Mouse (Mus musculus) heart, embryonic 16.5 days (tissue): Measurements from ENCODE around the gene Wwox. TPM values are rescaled to one million over a fixed set of nuclear protein-coding genes. Genes with fewer than 3 reads are reported as not detected.

ENCODE experiments used
- ATAC-seq: fragments of 200-750 bp; cut with Nextera tagmentation; replicated peaks from 2 replicates; pipeline ENCODE4 v1.8.0; 2017; ENCODE audit warnings: moderate number of reproducible peaks; ENCODE audit not compliant: insufficient read depth, low FRiP score; ENCODE audit errors: extremely low read depth
- H3K27ac ChIP-seq: fragments of 300-500 bp; sonication (generic); 2 replicates; pipeline ENCODE4 v1.5.1; 2014; ENCODE audit warnings: mild to moderate bottlenecking, low read length, control low read depth, moderate library complexity
- H3K27me3 ChIP-seq: fragments of 300-500 bp; sonication (generic); 2 replicates; pipeline ENCODE4 v1.6.1; 2014; ENCODE audit warnings: low read length, mixed read lengths; ENCODE audit not compliant: control insufficient read depth, insufficient read depth
- H3K36me3 ChIP-seq: fragments of 300-500 bp; sonication (generic); 2 replicates; pipeline ENCODE4 v1.6.1; 2014; ENCODE audit not compliant: control insufficient read depth, insufficient read depth
- H3K4me1 ChIP-seq: fragments of 300-500 bp; sonication (generic); 2 replicates; pipeline ENCODE4 v1.6.1; 2014; ENCODE audit warnings: low read length, mixed read lengths; ENCODE audit not compliant: control insufficient read depth, insufficient read depth
- H3K4me2 ChIP-seq: fragments of 300-500 bp; sonication (generic); 2 replicates; pipeline ENCODE4 v1.6.1; 2014; ENCODE audit warnings: low read depth, mild to moderate bottlenecking, control low read depth, low read length
- H3K4me3 ChIP-seq: fragments of 300-500 bp; sonication (generic); 2 replicates; pipeline ENCODE4 v1.5.1; 2014; ENCODE audit warnings: mild to moderate bottlenecking, control low read depth, low read length
- H3K9ac ChIP-seq: fragments of 300-500 bp; sonication (generic); 2 replicates; pipeline ENCODE4 v1.6.1; 2014; ENCODE audit warnings: low read length, control low read depth
- H3K9me3 ChIP-seq: fragments of 300-500 bp; sonication (generic); replicated peaks from 2 replicates; pipeline ENCODE4 v1.6.1; 2016; ENCODE audit warnings: low read length; ENCODE audit not compliant: control insufficient read depth
- WGBS: fragments of 180-500 bp; shearing (Covaris S2); extraction: QIAGEN DNeasy Blood & Tissue Kit; methylation state at CpG from one replicate; pipeline ENCODE4 v1.1.7; 2014; 5-methylcytosine and 5-hydroxymethylcytosine counted together
- polyA plus RNA-seq: library from polyadenylated mRNA; unstranded; fragments of >200 nt; fragmentation: Nextera tagmentation; extraction: Ambion mirVana; gene quantifications from 2 replicates; pipeline ENCODE4 v1.2.1, GENCODE M21; 2015

The Wwox gene
- polyA plus RNA-seq, 1 experiment from 2014 or later = 12.8 TPM

- 60% methylated on average over 9 of the region's 9 CpGs for WGBS
- H3K36me3 ChIP-seq = no peaks in the 10 kb centered on the region
- H3K9me3 ChIP-seq = no peaks in the 10 kb centered on the region
- no peaks in the 10 kb centered on the region for H3K27me3 ChIP-seq
- H3K4me1 ChIP-seq = no peaks in the 10 kb centered on the region
- no peak for ATAC-seq
- H3K4me3 ChIP-seq = no peak overlapping the region
- H3K9ac ChIP-seq = no peak overlapping the region
- no peak overlapping the region for H3K27ac ChIP-seq
- H3K4me2 ChIP-seq = no peak overlapping the region
Measured at GRCm38 (mm10) chr8:114634669-114635410, 195.4 kb downstream of the Wwox start.

DNA sequence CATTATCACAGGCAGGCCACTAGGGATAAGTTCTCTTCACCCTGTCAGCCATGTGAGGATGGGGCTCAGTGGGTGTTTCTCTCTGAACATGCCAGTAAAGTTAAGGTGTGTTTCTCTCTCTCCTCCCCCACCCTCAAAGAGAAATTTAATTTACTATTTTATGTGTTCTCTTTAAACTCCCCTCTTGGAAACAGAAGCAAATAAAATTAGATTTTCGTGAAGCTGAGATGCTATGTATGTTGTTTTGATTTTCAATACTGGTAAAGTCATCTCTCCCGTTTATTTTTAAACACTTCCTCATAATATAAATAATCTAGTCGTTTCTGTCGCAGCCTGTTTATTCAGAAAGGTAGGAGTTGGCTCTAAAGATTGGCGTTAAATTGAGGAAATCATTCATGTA, 196.9 kb downstream of the Wwox start:
- H3K27ac ChIP-seq = no peak overlapping the region
- no peaks in the 10 kb centered on the region for H3K27me3 ChIP-seq
- 67% methylated on average over 5 of the region's 5 CpGs for WGBS
- no peaks in the 10 kb centered on the region for H3K9me3 ChIP-seq
- no peak for ATAC-seq
- H3K9ac ChIP-seq = no peak overlapping the region
- H3K4me3 ChIP-seq = no peak overlapping the region
- H3K4me2 ChIP-seq = no peak overlapping the region
- H3K36me3 ChIP-seq = no peaks in the 10 kb centered on the region
- no peaks in the 10 kb centered on the region for H3K4me1 ChIP-seq

- no peaks in the 10 kb centered on the region for H3K4me1 ChIP-seq
- H3K4me2 ChIP-seq = no peak overlapping the region
- H3K9me3 ChIP-seq = no peaks in the 10 kb centered on the region
- ATAC-seq = no peak
- H3K9ac ChIP-seq = no peak overlapping the region
- no peaks in the 10 kb centered on the region for H3K27me3 ChIP-seq
- WGBS = 55% methylated on average over 9 of the region's 9 CpGs
- H3K27ac ChIP-seq = no peak overlapping the region
- no peak overlapping the region for H3K4me3 ChIP-seq
- no peaks in the 10 kb centered on the region for H3K36me3 ChIP-seq
Measured at GRCm38 (mm10) chr8:114641809-114642208, 202.4 kb downstream of the Wwox start.

DNA sequence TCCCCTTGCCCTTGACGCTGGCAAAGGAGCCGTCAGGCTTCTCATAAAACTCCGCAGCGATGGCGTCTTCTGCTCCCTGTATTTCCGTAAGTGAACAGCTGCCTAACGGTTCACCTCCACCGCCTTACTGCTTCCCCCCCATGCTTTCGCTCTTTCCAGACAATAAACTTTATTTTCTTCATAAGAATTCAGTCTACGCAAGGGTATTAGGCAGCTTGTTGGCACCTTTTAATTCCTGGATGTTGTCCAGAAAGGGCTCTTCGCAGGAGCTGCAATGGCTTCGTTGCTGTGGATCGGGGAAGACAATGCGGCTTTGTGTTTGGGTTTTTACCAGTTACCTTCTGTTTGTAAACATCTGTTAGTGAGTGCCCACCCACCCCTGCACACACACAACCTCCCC, 211.3 kb downstream of the Wwox start:
- no peak overlapping the region for H3K27ac ChIP-seq
- ATAC-seq = no peak

DNA sequence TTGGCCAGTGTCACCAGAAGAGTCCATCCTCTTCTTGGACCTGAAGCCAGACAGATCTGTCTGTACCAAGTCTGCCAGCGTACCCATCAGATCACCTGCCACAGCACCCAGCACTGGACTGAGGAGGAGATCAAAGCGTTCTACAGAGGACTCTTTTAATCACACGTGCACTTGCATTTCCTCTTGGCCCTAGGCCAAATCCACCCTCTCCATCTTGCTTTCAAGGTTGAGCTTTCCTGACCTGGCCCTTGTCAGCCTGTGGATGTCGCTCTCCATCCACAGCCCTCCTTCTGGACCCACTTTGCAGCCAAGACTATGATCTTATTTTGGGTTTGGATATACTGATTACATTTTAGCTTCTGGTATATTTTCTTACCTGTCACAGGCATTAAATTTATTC, 218.3 kb downstream of the Wwox start:
- Histone ChIP-seq H3K4me3 (no peak overlapping the region), H3K36me3 (no peaks in the 10 kb centered on the region), H3K9ac (no peak overlapping the region), H3K9me3 (0 out of 2 replicates have a peak, but pooled peaks cover 3% of the 10 kb centered on the region), H3K4me2 (no peak overlapping the region), H3K27me3 (no peaks in the 10 kb centered on the region), H3K27ac (no peak overlapping the region), H3K4me1 (no peaks in the 10 kb centered on the region)
- ATAC-seq = no peak
- 43% methylated on average over 4 of the region's 4 CpGs for WGBS

More for the DNA sequence above, 211.3 kb downstream of the Wwox start:
- Histone ChIP-seq H3K27me3 (no peaks in the 10 kb centered on the region), H3K9me3 (no peaks in the 10 kb centered on the region), H3K4me1 (no peaks in the 10 kb centered on the region), H3K9ac (no peak overlapping the region), H3K4me2 (no peak overlapping the region), H3K4me3 (no peak overlapping the region), H3K36me3 (no peaks in the 10 kb centered on the region)
- WGBS = 87% methylated on average over 14 of the region's 14 CpGs

GRCm38 (mm10) chr8:114658475-114658874, 219.0 kb downstream of the Wwox start:
- Histone ChIP-seq H3K4me1 (no peaks in the 10 kb centered on the region), H3K9ac (no peak overlapping the region), H3K4me3 (no peak overlapping the region), H3K9me3 (0 out of 2 replicates have a peak, but pooled peaks cover 3% of the 10 kb centered on the region), H3K4me2 (no peak overlapping the region), H3K27me3 (no peaks in the 10 kb centered on the region), H3K36me3 (no peaks in the 10 kb centered on the region), H3K27ac (no peak overlapping the region)
- no peak for ATAC-seq
- 64% methylated on average over 4 of the region's 4 CpGs for WGBS

DNA sequence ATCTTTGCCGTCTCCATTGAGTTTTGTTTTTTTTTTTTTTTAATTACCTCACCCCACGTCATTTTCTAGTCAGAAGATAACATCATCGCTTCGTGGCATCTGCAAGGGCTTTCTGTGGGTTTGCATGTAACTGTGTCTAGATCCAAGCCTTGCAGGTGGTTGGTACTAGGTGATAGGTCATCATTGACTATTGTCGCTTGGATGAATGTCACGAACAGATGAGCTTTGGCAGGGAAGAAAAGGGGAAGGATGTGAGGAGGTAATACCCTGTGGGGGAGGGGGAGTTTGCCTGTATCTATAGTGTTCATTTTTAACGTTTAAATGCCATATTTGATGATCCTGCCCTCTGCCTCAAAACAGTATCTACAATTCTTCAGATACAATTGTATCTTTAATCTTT, 223.6 kb downstream of the Wwox start:
- Histone ChIP-seq H3K4me1 (no peaks in the 10 kb centered on the region), H3K9ac (no peak overlapping the region), H3K4me2 (no peak overlapping the region), H3K27ac (no peak overlapping the region), H3K9me3 (0 out of 2 replicates have a peak, but pooled peaks cover 3% of the 10 kb centered on the region), H3K36me3 (no peaks in the 10 kb centered on the region), H3K27me3 (no peaks in the 10 kb centered on the region), H3K4me3 (no peak overlapping the region)
- no peak for ATAC-seq
- WGBS = 70% methylated on average over 7 of the region's 7 CpGs

- WGBS = 76% methylated on average over 6 of the region's 6 CpGs
- Histone ChIP-seq H3K4me3 (no peak overlapping the region), H3K9ac (no peak overlapping the region), H3K4me1 (no peaks in the 10 kb centered on the region), H3K27ac (no peak overlapping the region), H3K36me3 (no peaks in the 10 kb centered on the region), H3K4me2 (no peak overlapping the region), H3K9me3 (no peaks in the 10 kb centered on the region), H3K27me3 (no peaks in the 10 kb centered on the region)
- no peak for ATAC-seq
Measured at GRCm38 (mm10) chr8:114665521-114665920, 226.1 kb downstream of the Wwox start.

DNA sequence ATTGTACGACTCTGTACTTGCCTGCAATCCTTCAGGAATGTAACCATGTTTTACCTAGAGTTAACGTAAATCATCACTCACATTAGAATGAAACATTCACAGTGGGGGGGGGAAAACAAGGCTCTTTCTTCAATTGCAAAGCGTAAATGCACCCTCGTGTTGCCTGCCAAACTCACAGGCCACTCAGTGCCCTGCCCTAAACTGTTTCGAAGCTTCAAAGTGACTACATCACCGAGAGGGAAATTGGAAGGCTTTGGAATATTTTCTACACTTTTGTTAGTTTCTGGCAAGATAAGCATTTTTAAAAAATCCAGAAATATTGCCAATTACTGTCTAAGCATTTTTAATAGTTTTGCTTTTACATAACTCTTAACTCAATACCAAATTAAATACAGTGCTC, 231.3 kb downstream of the Wwox start:
- Histone ChIP-seq H3K4me1 (no peaks in the 10 kb centered on the region), H3K9me3 (no peaks in the 10 kb centered on the region), H3K9ac (no peak overlapping the region), H3K36me3 (no peaks in the 10 kb centered on the region), H3K27ac (no peak overlapping the region), H3K4me3 (no peak overlapping the region), H3K27me3 (no peaks in the 10 kb centered on the region), H3K4me2 (no peak overlapping the region)
- ATAC-seq = no peak
- WGBS = 67% methylated on average over 6 of the region's 6 CpGs
